Mouse (Mus musculus) brown adipose tissue, adult 24 weeks (tissue): ENCODE measurements around the gene Armc7. TPM values are rescaled to one million over a fixed set of nuclear protein-coding genes. Genes with fewer than 3 reads are reported as not detected.
"Not testable (repeated sequence)": the region's sequence is repeated elsewhere in the genome, so short reads cannot be mapped to it uniquely, and the experiment has no call there.

Experiments
- H3K27ac ChIP-seq: fragments of 200-500 bp; replicated peaks from 2 replicates; pipeline ENCODE4 v1.5.1; 2012; ENCODE audit warnings: low read depth, mild to moderate bottlenecking, low read length
- H3K4me1 ChIP-seq: fragments of 200-500 bp; 2 replicates; pipeline ENCODE4 v1.6.1; 2012; ENCODE audit warnings: low read length, mixed read lengths; ENCODE audit not compliant: control insufficient read depth, insufficient read depth, insufficient read length
- H3K4me3 ChIP-seq: fragments of 200-500 bp; 2 replicates; pipeline ENCODE4 v1.5.1; 2012; ENCODE audit warnings: low read depth, mild to moderate bottlenecking, low read length, moderate library complexity; ENCODE audit not compliant: insufficient read depth
- polyA plus RNA-seq: library from polyadenylated mRNA; stranded (reverse); fragments of >200 nt; gene quantifications from 2 replicates; pipeline ENCODE4 v1.2.4, GENCODE M21; 2012; ENCODE audit not compliant: missing spikeins, insufficient read depth, insufficient read length

The Armc7 gene
- polyA plus RNA-seq, 1 experiment: 4.1 TPM

- Histone ChIP-seq H3K4me3 (no peak overlapping the region), H3K4me1 (peaks cover 6% of the 10 kb centered on the region), H3K27ac (no peak overlapping the region)
Measured at GRCm38 (mm10) chr11:115472183-115472582, 3.3 kb upstream of the Armc7 start.

- Histone ChIP-seq H3K4me3 (0 out of 2 replicates have a peak overlapping the region, but pooled peaks have one; percentile 8), H3K4me1 (peaks cover 6% of the 10 kb centered on the region), H3K27ac (peak overlapping the region; percentile 64)
Measured at GRCm38 (mm10) chr11:115473626-115474275, 1.7 kb upstream of the Armc7 start.

GRCm38 (mm10) chr11:115475758-115476237 is 331 bp downstream of the Armc7 start:
- Histone ChIP-seq H3K4me1 (peaks cover 6% of the 10 kb centered on the region), H3K27ac (no peak overlapping the region), H3K4me3 (peak overlapping the region; percentile 89)

GRCm38 (mm10) chr11:115476630-115477029 is 1.2 kb downstream of the Armc7 start:
- peak overlapping the region; percentile 12; the same call in 1 of the 2 replicates for H3K27ac ChIP-seq
- H3K4me1 ChIP-seq: not testable (repeated sequence)
- H3K4me3 ChIP-seq: peak overlapping the region; percentile 15

- not testable (repeated sequence) for H3K4me1 ChIP-seq, H3K27ac ChIP-seq
- H3K4me3 ChIP-seq: peak overlapping the region; percentile 15; the same call in 1 of the 2 replicates
Measured at GRCm38 (mm10) chr11:115477388-115477787, 1.9 kb downstream of the Armc7 start.

GRCm38 (mm10) chr11:115478296-115478938 is 3.0 kb downstream of the Armc7 start:
- H3K4me3 ChIP-seq: peak overlapping the region; percentile 6; the same call in 1 of the 2 replicates
- peaks cover 6% of the 10 kb centered on the region for H3K4me1 ChIP-seq
- H3K27ac ChIP-seq: no peak overlapping the region

- Histone ChIP-seq H3K4me1 (no peaks in the 10 kb centered on the region), H3K27ac (no peak overlapping the region), H3K4me3 (no peak overlapping the region)
Measured at GRCm38 (mm10) chr11:115481553-115482259, 6.2 kb downstream of the Armc7 start.

- H3K4me1 ChIP-seq: no peaks in the 10 kb centered on the region
- H3K4me3 ChIP-seq: no peak overlapping the region
- H3K27ac ChIP-seq: no peak overlapping the region
Measured at GRCm38 (mm10) chr11:115483278-115483677, 7.8 kb downstream of the Armc7 start.

- Histone ChIP-seq H3K27ac (no peak overlapping the region), H3K4me3 (no peak overlapping the region), H3K4me1 (no peaks in the 10 kb centered on the region)
Measured at GRCm38 (mm10) chr11:115483726-115484125, 8.3 kb downstream of the Armc7 start.

GRCm38 (mm10) chr11:115485155-115485554 is 9.7 kb downstream of the Armc7 start:
- H3K4me3 ChIP-seq: no peak overlapping the region
- no peak overlapping the region for H3K27ac ChIP-seq
- no peaks in the 10 kb centered on the region for H3K4me1 ChIP-seq

GRCm38 (mm10) chr11:115488551-115489104 is 13.2 kb downstream of the Armc7 start:
- Histone ChIP-seq H3K27ac (no peak overlapping the region), H3K4me1 (peaks cover 7% of the 10 kb centered on the region; the same call in 1 of the 2 replicates), H3K4me3 (no peak overlapping the region)

GRCm38 (mm10) chr11:115490441-115491355 is 15.2 kb downstream of the Armc7 start:
- no peak overlapping the region for H3K27ac ChIP-seq
- peaks cover 7% of the 10 kb centered on the region; the same call in 1 of the 2 replicates for H3K4me1 ChIP-seq
- H3K4me3 ChIP-seq: peak overlapping the region; percentile 86

GRCm38 (mm10) chr11:115491356-115492083 is 16.1 kb downstream of the Armc7 start, which contains the start of gene Nt5c:
Gene Nt5c, minus strand, starts transcription at chr11:115491862.
- H3K4me1 ChIP-seq: peaks cover 7% of the 10 kb centered on the region; the same call in 1 of the 2 replicates
- H3K27ac ChIP-seq: peak within 1 kb of the TSS; percentile 52
- H3K4me3 ChIP-seq: peak within 1 kb of the TSS; percentile 86
